Mouse (Mus musculus): ENCODE data around the gene Gm10912. TPM values are rescaled to one million over a fixed set of nuclear protein-coding genes. Genes with fewer than 3 reads are reported as not detected.
"Not testable (repeated sequence)": the region's sequence is repeated elsewhere in the genome, so short reads cannot be mapped to it uniquely, and the experiment has no call there.

Gm10912 gene
- total RNA-seq, 1 experiment from 2014 or later = 1.0 TPM

GRCm38 (mm10) chr2:104109528-104109927, 43.9 kb downstream of the Gm10912 start:
- ATAC-seq (ENCODE audit: extremely low read depth, insufficient number of reproducible peaks, low FRiP score, poor library complexity, severe bottlenecking) = no peak

DNA sequence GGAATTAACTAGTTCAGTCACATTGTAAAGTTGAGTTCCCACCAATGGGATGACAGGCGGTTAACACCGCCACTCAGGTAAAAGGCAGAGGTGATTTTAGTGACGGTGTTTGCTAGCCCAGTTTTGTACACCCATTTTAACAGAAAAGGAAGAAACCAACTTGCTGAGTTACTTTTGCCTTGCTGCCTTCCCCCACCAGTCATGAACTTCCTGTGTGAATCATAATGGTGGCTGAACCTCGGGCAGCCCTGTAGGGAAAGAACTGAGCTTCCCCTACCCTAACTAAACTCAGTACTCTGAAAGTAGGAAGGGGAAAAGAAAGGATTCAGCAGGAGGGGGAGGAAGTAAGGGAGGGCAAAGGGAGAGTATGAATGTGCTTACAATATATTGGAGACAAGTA, 44.4 kb downstream of the Gm10912 start:
- ATAC-seq (ENCODE audit: extremely low read depth, insufficient number of reproducible peaks, low FRiP score, poor library complexity, severe bottlenecking) = no peak

GRCm38 (mm10) chr2:104111170-104111797, 45.7 kb downstream of the Gm10912 start:
- not testable (repeated sequence) for ATAC-seq (ENCODE audit: extremely low read depth, insufficient number of reproducible peaks, low FRiP score, poor library complexity, severe bottlenecking)

DNA sequence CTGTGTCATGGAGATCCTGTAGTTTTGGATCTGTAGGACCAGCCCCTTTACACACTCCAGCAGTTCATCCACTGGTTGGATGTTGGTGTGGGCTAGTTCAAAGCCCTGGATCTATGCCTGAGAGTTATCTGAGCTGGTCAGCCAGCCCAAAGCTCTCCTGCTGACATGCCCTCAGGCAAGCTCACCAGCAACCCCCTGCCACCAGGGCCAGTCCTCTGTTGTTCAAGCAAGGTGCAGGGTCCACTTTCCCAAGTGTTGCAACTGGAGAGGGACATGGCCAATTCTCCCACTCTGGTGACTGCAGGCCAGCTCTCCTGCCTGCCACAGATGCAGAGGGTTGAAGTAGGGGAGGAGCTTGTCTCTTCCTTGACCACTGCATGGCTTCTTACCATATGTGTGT, 47.9 kb downstream of the Gm10912 start:
- ATAC-seq (ENCODE audit: extremely low read depth, insufficient number of reproducible peaks, low FRiP score, poor library complexity, severe bottlenecking) = not testable (repeated sequence)

GRCm38 (mm10) chr2:104114898-104115297, 49.3 kb downstream of the Gm10912 start:
- no peak for ATAC-seq (ENCODE audit: extremely low read depth, insufficient number of reproducible peaks, low FRiP score, poor library complexity, severe bottlenecking)

Other genes starting within 250 kb of the Gm10912 start
- gene Lmo2, start 107.8 kb upstream of the Gm10912 start, total RNA-seq (2017) = 134 and 151 TPM in 2 replicates
- 45.3 and 46.8 TPM in 2 replicates for gene Fbxo3, start 38.1 kb upstream of the Gm10912 start, total RNA-seq (2017)
- not detected in 2 replicates for gene 4931422A03Rik, start 37.5 kb upstream of the Gm10912 start, total RNA-seq (2017)
- not detected in 2 replicates for gene Gm10799, start 2.7 kb downstream of the Gm10912 start, total RNA-seq (2017)
- 8.7 TPM in 1 of 2 replicates, not detected in the other for gene Cd59b, start 4.0 kb downstream of the Gm10912 start, total RNA-seq (2017)
- gene Cd59a, start 30.0 kb downstream of the Gm10912 start, total RNA-seq (2017) = 0.58 and 1.6 TPM in 2 replicates
- gene A930018P22Rik, start 56.9 kb downstream of the Gm10912 start, total RNA-seq (2017) = not detected in 2 replicates

Measured in neutrophil, adult 5-6 weeks (primary cell).